Mouse (Mus musculus) testis, adult 2 months (tissue): ENCODE results near the gene Zcchc2. TPM values are rescaled to one million over a fixed set of nuclear protein-coding genes. Genes with fewer than 3 reads are reported as not detected.

Source experiments
- H3K27ac ChIP-seq: fragments of 200-500 bp; 2 replicates; pipeline ENCODE4 v1.5.1; 2012; ENCODE audit warnings: low read depth, low read length; ENCODE audit not compliant: control insufficient read depth, insufficient read depth
- H3K27me3 ChIP-seq: fragments of 200-500 bp; 2 replicates; pipeline ENCODE4 v1.6.1; 2012; ENCODE audit warnings: mild to moderate bottlenecking, low read length, moderate library complexity; ENCODE audit not compliant: control insufficient read depth, insufficient read depth
- H3K36me3 ChIP-seq: fragments of 200-500 bp; 2 replicates; pipeline ENCODE4 v1.6.1; 2012; ENCODE audit warnings: mild to moderate bottlenecking, low read length; ENCODE audit not compliant: control insufficient read depth, insufficient read depth
- H3K4me1 ChIP-seq: fragments of 200-500 bp; 2 replicates; pipeline ENCODE4 v1.6.1; 2012; ENCODE audit warnings: low read length; ENCODE audit not compliant: control insufficient read depth, insufficient read depth
- H3K4me3 ChIP-seq: fragments of 200-500 bp; 2 replicates; pipeline ENCODE4 v1.5.1; 2012; ENCODE audit warnings: low read depth, mild to moderate bottlenecking, low read length, moderate library complexity, mixed read lengths; ENCODE audit not compliant: control insufficient read depth
- CTCF ChIP-seq: fragments of 200-500 bp; IDR thresholded peaks from 2 replicates; pipeline ENCODE4 v1.5.1; 2012; ENCODE audit warnings: low read depth, mild to moderate bottlenecking, inconsistent platforms, low read length, moderate library complexity; ENCODE audit not compliant: control insufficient read depth, insufficient read depth, insufficient replicate concordance
- POLR2A ChIP-seq: fragments of 200-500 bp; IDR thresholded peaks from 2 replicates; pipeline ENCODE4 v1.6.1; 2012; ENCODE audit warnings: low read depth, mild to moderate bottlenecking, inconsistent platforms, low read length, moderate library complexity; ENCODE audit not compliant: control insufficient read depth
- polyA plus RNA-seq: library from polyadenylated mRNA; depleted of rRNA; stranded (reverse); fragments of >200 nt; gene quantifications from 2 replicates; pipeline ENCODE4 v1.2.3, GENCODE M21; 2012

Gene Zcchc2
- polyA plus RNA-seq, 1 experiment = 55.9 TPM

DNA sequence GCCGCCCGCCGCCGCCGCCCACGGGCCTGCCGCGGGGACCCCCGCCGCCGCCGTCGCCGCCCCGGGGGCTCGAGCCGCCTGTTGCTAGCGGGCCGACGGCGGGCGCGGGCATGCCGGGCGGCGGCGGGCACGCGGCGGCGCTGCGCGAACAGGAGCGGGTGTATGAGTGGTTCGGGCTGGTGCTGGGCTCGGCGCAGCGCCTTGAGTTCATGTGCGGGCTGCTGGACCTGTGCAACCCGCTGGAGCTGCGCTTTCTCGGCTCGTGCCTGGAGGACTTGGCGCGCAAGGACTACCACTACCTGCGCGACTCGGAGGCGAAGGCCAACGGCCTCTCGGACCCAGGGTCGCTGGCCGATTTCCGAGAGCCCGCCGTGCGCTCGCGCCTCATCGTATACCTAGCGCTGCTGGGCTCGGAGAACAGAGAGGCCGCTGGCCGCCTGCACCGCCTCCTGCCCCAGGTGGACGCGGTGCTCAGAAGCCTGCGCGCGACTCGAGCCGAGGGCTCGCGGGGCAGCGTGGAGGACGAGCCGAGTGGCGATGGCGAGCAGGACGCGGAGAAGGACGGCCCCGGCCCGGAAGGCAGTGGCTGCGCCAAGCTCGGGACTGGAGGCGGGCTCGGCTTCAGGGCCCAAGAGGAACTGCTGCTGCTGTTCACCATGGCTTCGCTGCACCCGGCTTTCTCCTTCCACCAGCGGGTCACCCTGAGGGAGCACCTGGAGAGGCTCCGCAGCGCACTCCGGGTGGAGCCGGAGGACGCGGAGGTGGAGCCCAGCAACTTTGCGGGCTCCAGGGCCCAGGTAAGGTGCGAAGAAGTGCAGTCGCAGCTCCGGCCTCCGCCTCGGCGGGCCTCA lies 930 bp downstream of the Zcchc2 start:
- Histone ChIP-seq H3K4me1 (peaks cover 14% of the 10 kb centered on the region), H3K27me3 (no peaks in the 10 kb centered on the region), H3K4me3 (peak overlapping the region; percentile 96), H3K36me3 (no peaks in the 10 kb centered on the region), H3K27ac (peak overlapping the region; percentile 90)
- TF ChIP-seq POLR2A (no peak), CTCF (no peak)

DNA sequence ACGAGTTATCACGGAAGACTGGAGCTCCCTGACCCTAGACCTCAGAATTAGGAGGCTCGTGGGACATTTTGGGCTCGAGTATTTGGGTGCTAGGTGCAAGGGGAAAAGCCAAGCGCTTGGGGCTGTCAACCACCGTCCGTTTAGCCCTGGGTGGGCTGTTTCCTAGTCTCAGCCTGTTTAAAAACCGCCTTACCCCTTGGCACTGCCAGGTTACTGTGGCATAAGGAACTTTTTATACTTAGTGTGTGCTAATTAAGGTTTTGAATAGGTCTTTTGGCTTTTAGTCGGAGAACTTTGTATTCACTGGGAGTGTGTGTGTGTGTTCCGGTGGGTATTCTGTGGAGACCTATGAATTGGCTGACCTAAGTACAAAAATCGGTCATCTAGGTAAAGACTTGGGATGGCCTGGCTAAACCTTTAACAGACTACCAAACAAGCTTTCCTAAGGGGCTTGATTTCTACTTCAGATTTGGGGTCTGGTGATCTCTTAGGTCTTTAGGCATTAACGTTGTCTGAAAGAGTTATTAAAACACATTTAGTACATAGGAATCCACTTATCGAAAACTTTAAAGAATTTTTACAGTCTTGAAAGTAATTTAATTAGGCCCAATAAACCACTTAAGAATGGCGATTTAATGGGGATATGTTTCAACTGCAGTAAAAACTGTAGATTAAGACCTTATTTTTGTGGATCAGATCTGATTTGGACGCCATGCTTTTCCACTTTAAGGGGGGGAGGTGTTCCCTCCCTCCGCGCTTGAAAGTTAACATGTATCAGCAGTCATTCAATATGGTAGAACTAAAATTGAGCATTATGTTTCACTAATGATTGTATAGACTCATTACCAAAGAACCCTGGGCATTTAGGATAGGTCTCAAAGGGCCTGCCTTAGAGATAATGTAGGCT lies 2.0 kb downstream of the Zcchc2 start:
- H3K4me3 ChIP-seq = peak overlapping the region; percentile 96
- no peak for TF ChIP-seq POLR2A
- no peak for TF ChIP-seq CTCF
- no peak overlapping the region; the same call in 1 of the 2 replicates for H3K27ac ChIP-seq
- no peaks in the 10 kb centered on the region for H3K36me3 ChIP-seq
- peaks cover 14% of the 10 kb centered on the region for H3K4me1 ChIP-seq
- H3K27me3 ChIP-seq = no peaks in the 10 kb centered on the region

DNA sequence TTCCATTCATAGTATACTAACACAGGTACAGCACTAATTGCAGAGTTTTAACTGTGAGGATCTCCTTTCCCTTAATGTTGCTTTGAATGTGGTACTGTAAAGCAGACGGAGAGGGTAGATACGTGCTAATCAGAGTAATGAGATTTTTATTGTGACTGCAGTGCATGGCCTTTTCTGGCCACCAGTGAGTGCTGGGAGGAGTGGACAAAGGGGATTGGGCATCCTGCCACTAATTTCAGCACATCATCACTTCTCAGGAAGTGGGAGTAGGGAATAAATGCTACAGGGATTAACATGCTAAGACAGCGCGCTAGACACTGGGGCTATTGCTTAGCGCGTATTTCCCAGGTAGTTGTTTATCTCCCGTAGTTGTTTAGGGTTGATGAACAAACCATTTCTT lies 3.0 kb downstream of the Zcchc2 start:
- H3K4me3 ChIP-seq = peak overlapping the region; percentile 86
- no peaks in the 10 kb centered on the region for H3K27me3 ChIP-seq
- H3K27ac ChIP-seq = peak overlapping the region; percentile 51; the same call in 1 of the 2 replicates
- TF ChIP-seq CTCF (no peak), POLR2A (no peak)
- H3K36me3 ChIP-seq = no peaks in the 10 kb centered on the region
- H3K4me1 ChIP-seq = peaks cover 14% of the 10 kb centered on the region

DNA sequence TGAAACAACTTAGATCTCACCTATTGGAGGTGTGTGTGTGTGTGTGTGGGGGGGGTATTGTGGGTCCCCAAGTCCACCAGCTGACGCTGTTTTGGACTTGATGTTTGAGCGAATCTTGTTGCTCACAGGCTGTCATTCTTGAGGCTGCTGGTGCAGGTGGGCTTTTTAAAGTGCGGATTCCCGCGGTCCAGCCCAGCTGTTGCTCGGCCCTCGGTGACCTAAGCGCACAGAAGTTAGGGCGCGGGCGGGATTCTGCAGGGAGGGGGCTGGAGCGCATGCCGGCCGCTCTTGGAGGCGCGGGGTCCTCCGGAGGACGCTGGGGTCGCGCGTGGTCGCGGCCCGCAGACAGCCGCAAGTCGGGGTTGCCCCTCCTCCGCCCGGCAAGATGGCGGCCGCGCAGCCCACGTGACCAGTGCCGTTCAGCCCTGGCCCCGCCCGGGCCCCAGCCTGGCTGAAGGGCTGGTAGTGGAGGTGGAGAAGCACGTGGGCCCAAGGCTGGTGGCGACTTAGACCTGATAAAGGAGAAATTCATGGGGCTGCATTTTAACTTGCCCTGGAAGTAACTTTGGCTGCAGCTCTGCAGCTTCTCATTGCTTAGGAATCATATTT lies 3.5 kb downstream of the Zcchc2 start:
- no peaks in the 10 kb centered on the region for H3K27me3 ChIP-seq
- no peaks in the 10 kb centered on the region for H3K36me3 ChIP-seq
- H3K27ac ChIP-seq = peak overlapping the region; percentile 51
- peak; percentile 47 for TF ChIP-seq POLR2A
- TF ChIP-seq CTCF = no peak
- H3K4me3 ChIP-seq = peak overlapping the region; percentile 86
- peaks cover 14% of the 10 kb centered on the region for H3K4me1 ChIP-seq

DNA sequence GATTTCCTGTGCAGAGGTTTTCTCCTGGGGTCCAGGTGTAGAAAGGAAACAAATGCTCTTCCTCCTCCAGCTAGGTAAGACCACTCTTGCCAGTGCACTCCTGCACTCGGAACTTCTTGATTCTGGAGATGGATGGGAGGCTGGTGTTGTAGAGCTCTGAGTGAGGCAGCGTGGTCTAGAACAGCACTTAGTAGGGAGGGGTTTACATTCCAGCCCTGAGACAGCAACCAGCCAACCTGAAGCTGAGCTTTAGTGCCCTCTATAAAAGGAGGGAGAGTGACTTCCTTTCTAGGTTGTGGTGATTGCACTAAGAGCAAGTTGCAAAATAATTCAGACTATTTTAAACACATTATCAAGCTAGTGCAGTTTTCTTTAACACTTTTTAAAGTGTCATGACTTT lies 5.8 kb downstream of the Zcchc2 start:
- no peak overlapping the region for H3K27ac ChIP-seq
- no peaks in the 10 kb centered on the region for H3K27me3 ChIP-seq
- peaks cover 11% of the 10 kb centered on the region for H3K4me1 ChIP-seq
- H3K4me3 ChIP-seq = no peak overlapping the region
- H3K36me3 ChIP-seq = no peaks in the 10 kb centered on the region
- no peak for TF ChIP-seq POLR2A
- TF ChIP-seq CTCF = no peak

DNA sequence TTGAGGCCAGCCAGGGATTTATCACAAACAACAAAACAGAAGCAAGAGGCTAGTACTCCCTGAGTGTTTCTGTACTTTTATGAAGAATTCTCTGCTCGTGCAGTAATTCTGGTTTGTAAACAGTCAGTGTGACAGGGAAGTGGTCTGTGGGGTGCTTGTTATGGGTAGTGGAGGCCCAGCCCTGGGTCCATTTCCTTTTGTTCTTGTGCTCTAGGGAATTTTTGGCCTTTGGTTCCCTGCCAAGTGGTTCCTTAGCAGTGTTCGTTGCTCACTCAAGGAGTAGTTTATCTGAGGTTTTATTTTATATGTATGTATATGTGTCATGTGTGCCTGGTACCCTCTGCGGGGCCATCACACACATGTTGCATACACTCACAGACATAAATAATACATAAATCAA lies 7.1 kb downstream of the Zcchc2 start:
- H3K27me3 ChIP-seq = no peaks in the 10 kb centered on the region
- TF ChIP-seq POLR2A (no peak), CTCF (no peak)
- no peak overlapping the region for H3K4me3 ChIP-seq
- no peaks in the 10 kb centered on the region for H3K36me3 ChIP-seq
- H3K4me1 ChIP-seq = peaks cover 3% of the 10 kb centered on the region
- no peak overlapping the region for H3K27ac ChIP-seq
